25 mouse cellular contexts compared by ENCODE assay signal in the genomic region with DNA sequence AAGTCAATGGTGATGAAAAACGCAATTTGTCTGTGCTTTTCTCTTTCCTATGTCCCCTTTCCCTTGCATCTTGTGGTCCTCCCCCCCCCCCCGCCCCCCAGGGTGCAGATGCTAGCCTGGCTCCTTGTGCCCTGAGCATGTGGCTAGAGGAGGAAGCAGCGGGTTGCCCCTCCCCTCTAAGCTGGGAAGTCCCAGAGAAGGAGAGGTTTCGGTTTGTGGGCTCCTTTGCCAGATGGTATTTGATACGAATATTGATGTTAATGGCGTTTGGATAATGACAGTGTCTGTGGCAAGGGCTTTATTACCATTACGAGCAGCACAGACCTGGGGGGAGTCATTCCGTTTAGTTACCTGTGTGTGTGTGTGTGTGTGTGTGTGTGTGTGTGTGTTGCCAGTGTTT. TPM values are rescaled to one million over a fixed set of nuclear protein-coding genes. Genes with fewer than 3 reads are reported as not detected.
A peak's percentile ranks its signal among the peaks of the same experiment; 100 is the strongest.
DNase-seq lines count a peak whose midpoint lies in the region; ATAC-seq and TF ChIP-seq lines count a peak whose summit lies in the region.
"Had no signal": no experiment of that assay in that cellular context is flagged by ENCODE, and none has a peak within 500 bp of the region (broad histone marks: within the 10 kb centered on the region; RNA-seq: fewer than 3 reads in every experiment).

No protein-coding gene starts in this region.

- WGBS in thymus, adult 2 months = 2% methylated on average over 7 of the region's 8 CpGs

- H3K4me3 ChIP-seq in thymus, adult 2 months (ENCODE audit: control insufficient read depth, insufficient read depth, low read length) = no peak overlapping the region
- H3K4me3 ChIP-seq: forebrain, embryonic 12.5 days; heart, adult 2 months; liver, embryonic 12.5 days; neural tube, embryonic 13.5 days had no signal

- 0 out of 2 replicates have a peak, but pooled peaks cover 2% of the 10 kb centered on the region for H3K27me3 ChIP-seq in thymus, adult 2 months (ENCODE audit: control insufficient read depth, insufficient read depth, low read length)

- peak; percentile 65 for ATAC-seq in activated CD4-positive, CD25-positive, alpha-beta regulatory T cell, adult 4 months
- ATAC-seq in inflammation-experienced regulatory T-cells, adult 6 months = peak; percentile 52
- ATAC-seq: intestine, postnatal 0 days; liver, embryonic 12.5 days; midbrain, embryonic 16.5 days; Patski had no signal

- no peaks in the 10 kb centered on the region for H3K36me3 ChIP-seq in thymus, adult 2 months (ENCODE audit: control insufficient read depth, insufficient read depth, low read length)
- H3K36me3 ChIP-seq: forebrain, embryonic 12.5 days; liver, embryonic 12.5 days; neural tube, embryonic 13.5 days had no signal

- peak; percentile 9 for DNase-seq in thymus, adult 2 months
- DNase-seq in thymus, postnatal 14 days = no peak
- DNase-seq in testis, postnatal 14 days (ENCODE audit: low spot score) = no peak
- DNase-seq in heart, postnatal 36 days = no peak
- DNase-seq in adrenal gland, adult 18-20 months (ENCODE audit: low spot score in 2 of 2) = no peak
- no peak for DNase-seq in layer of hippocampus, postnatal 10 days (ENCODE audit: low spot score in 2 of 2)
- DNase-seq: adrenal gland, postnatal 36 days; cerebellum, postnatal 10 days; kidney, postnatal 14 days; lung, embryonic 14.5 days; lung, postnatal 4 days had no signal

- TF ChIP-seq POLR2A in thymus, adult 2 months (IDR thresholded peaks at IDR 0.05; ENCODE audit: control insufficient read depth, extremely low read depth, insufficient read depth, low read length, poor library complexity) = no peak

- no peak for TF ChIP-seq CTCF in thymus, adult 2 months (IDR thresholded peaks at IDR 0.05; ENCODE audit: borderline replicate concordance, control insufficient read depth, extremely low read depth, insufficient read depth, low read length, poor library complexity)

- H3K27ac ChIP-seq in thymus, adult 2 months (ENCODE audit: control insufficient read depth, insufficient read depth, low read length) = no peak overlapping the region
- H3K27ac ChIP-seq: forebrain, embryonic 12.5 days; heart, adult 2 months; hindbrain, embryonic 14.5 days; liver, embryonic 12.5 days; neural tube, embryonic 13.5 days had no signal

- no peaks in the 10 kb centered on the region; the same call in 1 of the 2 replicates for H3K4me1 ChIP-seq in thymus, adult 2 months (replicated peaks; ENCODE audit: control insufficient read depth, insufficient read depth, low read length)
- H3K4me1 ChIP-seq: liver, embryonic 12.5 days had no signal

- intact Hi-C loops in heart, postnatal 36 days (cut with DNase I) = loop anchor here (10.0 kb wide), 1 partner anchor 183 kb away; no protein-coding TSS in a partner anchor

RNA-seq across cellular contexts. Expression of a gene that starts 34.2 kb away (rescaled TPM):
- polyA plus RNA-seq in thymus, adult 2 months (2012; rRNA removed) = 0.26 TPM in 1 of 2 replicates, not detected in the other
- not detected for polyA plus RNA-seq in activated CD4-positive, CD25-positive, alpha-beta regulatory T cell, adult 4 months (2017; shearing (Covaris generic))
- polyA plus RNA-seq in inflammation-experienced regulatory T-cells, adult 6 months (2017; shearing (Covaris generic)) = not detected
- total RNA-seq in heart, postnatal 36 days (2021) = not detected
- not detected for total RNA-seq in adrenal gland, adult 18-20 months (2021)
- not detected for total RNA-seq in layer of hippocampus, postnatal 10 days (2021)
- total RNA-seq: adrenal gland, postnatal 36 days; heart, adult 2 months; left cerebral cortex, adult 8-10 months had no signal
- polyA plus RNA-seq: forebrain, embryonic 12.5 days; heart, adult 2 months; hindbrain, embryonic 14.5 days; intestine, postnatal 0 days; limb, embryonic 11.5 days; liver, embryonic 12.5 days; lung, embryonic 14.5 days; midbrain, embryonic 16.5 days; neural tube, embryonic 13.5 days; stomach, embryonic 14.5 days; thymus, postnatal 0 days had no signal

RNA-seq across cellular contexts. Expression of a gene that starts 34.8 kb away (rescaled TPM):
- 44.6 and 46.2 TPM in 2 replicates for polyA plus RNA-seq in thymus, adult 2 months (2012; rRNA removed)
- polyA plus RNA-seq in activated CD4-positive, CD25-positive, alpha-beta regulatory T cell, adult 4 months (2017; shearing (Covaris generic)) = 1 to 10 TPM; 6.3 to 8.5 TPM
- polyA plus RNA-seq in inflammation-experienced regulatory T-cells, adult 6 months (2017; shearing (Covaris generic)) = 1 to 10 TPM; 6.8 to 9.8 (median 7.8) TPM
- 10 to 100 TPM; 39.8 to 40.0 TPM for total RNA-seq in heart, postnatal 36 days (2021)
- total RNA-seq in adrenal gland, adult 18-20 months (2021) = 10 to 100 TPM; 87.7 to 97.9 TPM
- total RNA-seq in layer of hippocampus, postnatal 10 days (2021) = 10 to 100 TPM; 44.3 to 49.9 TPM

RNA-seq across cellular contexts. Expression of a gene that starts 47.4 kb away (rescaled TPM):
- 17.1 and 21.0 TPM in 2 replicates for polyA plus RNA-seq in thymus, adult 2 months (2012; rRNA removed)
- polyA plus RNA-seq in activated CD4-positive, CD25-positive, alpha-beta regulatory T cell, adult 4 months (2017; shearing (Covaris generic)) = 10 to 100 TPM; 11.1 to 26.4 TPM
- polyA plus RNA-seq in inflammation-experienced regulatory T-cells, adult 6 months (2017; shearing (Covaris generic)) = 10 to 100 TPM in 2 of 3 experiments, 1 to 10 TPM in 1; 9.4 to 37.5 (median 17.5) TPM
- total RNA-seq in heart, postnatal 36 days (2021) = 10 to 100 TPM; 23.0 to 25.6 TPM
- 10 to 100 TPM; 40.4 to 56.8 TPM for total RNA-seq in adrenal gland, adult 18-20 months (2021)
- total RNA-seq in layer of hippocampus, postnatal 10 days (2021) = 10 to 100 TPM; 16.1 to 17.2 TPM
